Mouse (Mus musculus) midbrain, embryonic 16.5 days (tissue): Measurements from ENCODE around the gene Zfp651. TPM values are rescaled to one million over a fixed set of nuclear protein-coding genes. Genes with fewer than 3 reads are reported as not detected.
A peak's percentile ranks its signal among the peaks of the same experiment; 100 is the strongest.

ENCODE experiments used
- ATAC-seq: fragments of 200-750 bp; cut with Nextera tagmentation; 2 replicates; pipeline ENCODE4 v1.8.0; 2017; ENCODE audit warnings: moderate TSS enrichment
- H3K27ac ChIP-seq: fragments of 300-500 bp; sonication (generic); 2 replicates; pipeline ENCODE4 v1.5.1; 2014; ENCODE audit warnings: mild to moderate bottlenecking, low read length, mixed read lengths
- H3K27me3 ChIP-seq: fragments of 300-500 bp; sonication (generic); 2 replicates; pipeline ENCODE4 v1.6.1; 2014; ENCODE audit warnings: low read depth, low read length, mixed read lengths; ENCODE audit not compliant: control insufficient read depth, insufficient read depth
- H3K36me3 ChIP-seq: fragments of 300-500 bp; sonication (generic); 2 replicates; pipeline ENCODE4 v1.6.1; 2014; ENCODE audit warnings: mild to moderate bottlenecking, low read length, moderate library complexity, mixed read lengths; ENCODE audit not compliant: control insufficient read depth, insufficient read depth
- H3K4me1 ChIP-seq: fragments of 300-500 bp; sonication (generic); 2 replicates; pipeline ENCODE4 v1.6.1; 2014; ENCODE audit warnings: mild to moderate bottlenecking, low read length, mixed read lengths; ENCODE audit not compliant: control insufficient read depth, insufficient read depth
- H3K4me2 ChIP-seq: fragments of 300-500 bp; sonication (generic); 2 replicates; pipeline ENCODE4 v1.6.1; 2014; ENCODE audit warnings: mild to moderate bottlenecking, low read length, mixed read lengths
- H3K4me3 ChIP-seq: fragments of 300-500 bp; sonication (generic); 2 replicates; pipeline ENCODE4 v1.5.1; 2014; ENCODE audit warnings: low read depth, mild to moderate bottlenecking, low read length, moderate library complexity, mixed read lengths
- H3K9ac ChIP-seq: fragments of 300-500 bp; sonication (generic); 2 replicates; pipeline ENCODE4 v1.6.1; 2014; ENCODE audit warnings: low read depth, low read length, mixed read lengths
- H3K9me3 ChIP-seq: fragments of 300-500 bp; sonication (generic); replicated peaks from 2 replicates; pipeline ENCODE4 v1.6.1; 2014; ENCODE audit warnings: mild to moderate bottlenecking, low read length, mixed read lengths; ENCODE audit not compliant: control insufficient read depth, poor library complexity, severe bottlenecking
- WGBS: fragments of 180-500 bp; shearing (Covaris S2); extraction: QIAGEN DNeasy Blood & Tissue Kit; methylation state at CpG from one replicate; pipeline ENCODE4 v1.1.7; 2014; 5-methylcytosine and 5-hydroxymethylcytosine counted together
- polyA plus RNA-seq: library from polyadenylated mRNA; unstranded; fragments of >200 nt; fragmentation: Nextera tagmentation; extraction: Ambion mirVana; gene quantifications from 2 replicates; pipeline ENCODE4 v1.2.1, GENCODE M21; 2015

Gene Zfp651
- polyA plus RNA-seq, 1 experiment from 2014 or later = 23.6 TPM

- H3K27ac ChIP-seq = no peak overlapping the region
- WGBS = 41% methylated on average over 1 of the region's 1 CpGs
- ATAC-seq = no peak
Observed at GRCm38 (mm10) chr9:121794972-121795539, 35.9 kb downstream of the Zfp651 start.

GRCm38 (mm10) chr9:121797722-121798121 is 38.6 kb downstream of the Zfp651 start:
- no peak for ATAC-seq
- Histone ChIP-seq H3K4me3 (no peak overlapping the region), H3K9ac (no peak overlapping the region), H3K4me1 (0 out of 2 replicates have a peak, but pooled peaks cover 2% of the 10 kb centered on the region), H3K27me3 (no peaks in the 10 kb centered on the region), H3K9me3 (no peaks in the 10 kb centered on the region), H3K36me3 (no peaks in the 10 kb centered on the region), H3K27ac (no peak overlapping the region), H3K4me2 (no peak overlapping the region)
- WGBS = 23% methylated on average over 12 of the region's 12 CpGs

More at GRCm38 (mm10) chr9:121794972-121795539, 35.9 kb downstream of the Zfp651 start:
- Histone ChIP-seq H3K27me3 (no peaks in the 10 kb centered on the region), H3K9ac (no peak overlapping the region), H3K4me1 (0 out of 2 replicates have a peak, but pooled peaks cover 2% of the 10 kb centered on the region), H3K4me3 (no peak overlapping the region), H3K9me3 (no peaks in the 10 kb centered on the region), H3K36me3 (no peaks in the 10 kb centered on the region), H3K4me2 (no peak overlapping the region)

- H3K27ac ChIP-seq = no peak overlapping the region
- no peaks in the 10 kb centered on the region for H3K36me3 ChIP-seq
- no peak for ATAC-seq
- no peaks in the 10 kb centered on the region for H3K27me3 ChIP-seq
- 0 out of 2 replicates have a peak, but pooled peaks cover 2% of the 10 kb centered on the region for H3K4me1 ChIP-seq
- H3K4me2 ChIP-seq = no peak overlapping the region
- no peak overlapping the region for H3K9ac ChIP-seq
- WGBS = 49% methylated on average over 5 of the region's 6 CpGs
- H3K4me3 ChIP-seq = no peak overlapping the region
- H3K9me3 ChIP-seq = no peaks in the 10 kb centered on the region
Observed at GRCm38 (mm10) chr9:121798887-121799520, 39.9 kb downstream of the Zfp651 start.

- H3K27ac ChIP-seq = no peak overlapping the region
Observed at GRCm38 (mm10) chr9:121802747-121803146, 43.6 kb downstream of the Zfp651 start.

GRCm38 (mm10) chr9:121807546-121807945 is 48.4 kb downstream of the Zfp651 start:
- Histone ChIP-seq H3K4me1 (peaks cover 9% of the 10 kb centered on the region; the same call in 1 of the 2 replicates), H3K36me3 (no peaks in the 10 kb centered on the region), H3K4me2 (no peak overlapping the region), H3K27ac (no peak overlapping the region), H3K9ac (no peak overlapping the region), H3K4me3 (no peak overlapping the region), H3K27me3 (no peaks in the 10 kb centered on the region), H3K9me3 (no peaks in the 10 kb centered on the region)
- ATAC-seq = no peak
- 52% methylated on average over 1 of the region's 1 CpGs for WGBS

More at GRCm38 (mm10) chr9:121802747-121803146, 43.6 kb downstream of the Zfp651 start:
- 82% methylated on average over 7 of the region's 7 CpGs for WGBS
- H3K27me3 ChIP-seq = no peaks in the 10 kb centered on the region
- H3K36me3 ChIP-seq = no peaks in the 10 kb centered on the region
- no peaks in the 10 kb centered on the region for H3K4me1 ChIP-seq
- no peaks in the 10 kb centered on the region for H3K9me3 ChIP-seq
- H3K9ac ChIP-seq = no peak overlapping the region
- no peak overlapping the region for H3K4me2 ChIP-seq
- ATAC-seq = no peak
- no peak overlapping the region for H3K4me3 ChIP-seq

- Histone ChIP-seq H3K9me3 (no peaks in the 10 kb centered on the region), H3K9ac (no peak overlapping the region), H3K27me3 (no peaks in the 10 kb centered on the region), H3K4me1 (peaks cover 9% of the 10 kb centered on the region; the same call in 1 of the 2 replicates), H3K4me3 (no peak overlapping the region), H3K4me2 (no peak overlapping the region), H3K36me3 (no peaks in the 10 kb centered on the region), H3K27ac (no peak overlapping the region)
- WGBS = 67% methylated on average over 7 of the region's 7 CpGs
- no peak for ATAC-seq
Observed at GRCm38 (mm10) chr9:121807947-121808346, 48.8 kb downstream of the Zfp651 start.

- Histone ChIP-seq H3K27ac (no peak overlapping the region), H3K9me3 (no peaks in the 10 kb centered on the region), H3K27me3 (no peaks in the 10 kb centered on the region), H3K9ac (no peak overlapping the region), H3K4me3 (no peak overlapping the region), H3K36me3 (no peaks in the 10 kb centered on the region), H3K4me2 (no peak overlapping the region), H3K4me1 (peaks cover 9% of the 10 kb centered on the region; the same call in 1 of the 2 replicates)
- 48% methylated on average over 3 of the region's 3 CpGs for WGBS
- ATAC-seq = no peak
Observed at GRCm38 (mm10) chr9:121808511-121808910, 49.4 kb downstream of the Zfp651 start.

GRCm38 (mm10) chr9:121810081-121810821 is 51.1 kb downstream of the Zfp651 start:
- Histone ChIP-seq H3K9ac (no peak overlapping the region), H3K4me2 (no peak overlapping the region), H3K36me3 (no peaks in the 10 kb centered on the region), H3K4me3 (no peak overlapping the region), H3K4me1 (peaks cover 9% of the 10 kb centered on the region; the same call in 1 of the 2 replicates), H3K9me3 (no peaks in the 10 kb centered on the region), H3K27me3 (no peaks in the 10 kb centered on the region), H3K27ac (no peak overlapping the region)
- WGBS = 13% methylated on average over 15 of the region's 15 CpGs
- ATAC-seq = peak; percentile 73

- no peak overlapping the region for H3K9ac ChIP-seq
- no peak for ATAC-seq
- no peak overlapping the region for H3K4me3 ChIP-seq
- WGBS = 84% methylated on average over 6 of the region's 6 CpGs
- peaks cover 9% of the 10 kb centered on the region; the same call in 1 of the 2 replicates for H3K4me1 ChIP-seq
- no peak overlapping the region for H3K4me2 ChIP-seq
- H3K9me3 ChIP-seq = no peaks in the 10 kb centered on the region
- no peak overlapping the region for H3K27ac ChIP-seq
- no peaks in the 10 kb centered on the region for H3K36me3 ChIP-seq
- H3K27me3 ChIP-seq = no peaks in the 10 kb centered on the region
Observed at GRCm38 (mm10) chr9:121815183-121815582, 56.1 kb downstream of the Zfp651 start.
